Mouse (Mus musculus): ENCODE data around the gene Thrap3.

GRCm38 (mm10) chr4:126242510-126242909 lies 40.0 kb upstream of the Thrap3 start:
- TF ChIP-seq CTCF (IDR thresholded peaks at IDR 0.05; ENCODE audit: low read depth) = no peak
- TF ChIP-seq EP300 (optimal IDR thresholded peaks at IDR 0.05) = no peak
